Mouse (Mus musculus) midbrain, embryonic 14.5 days (tissue): Measurements from ENCODE around the gene Ube2n. TPM values are rescaled to one million over a fixed set of nuclear protein-coding genes. Genes with fewer than 3 reads are reported as not detected.

Source experiments
- ATAC-seq: fragments of 200-750 bp; cut with Nextera tagmentation; 2 replicates; pipeline ENCODE4 v1.8.0; 2017; ENCODE audit warnings: moderate number of reproducible peaks, moderate library complexity; ENCODE audit not compliant: low FRiP score, low TSS enrichment
- DNase-seq: peaks from one replicate; pipeline ENCODE4 v3.0.0-alpha.2; 2015
- H3K27ac ChIP-seq: fragments of 300-500 bp; sonication (generic); replicated peaks from 2 replicates; pipeline ENCODE4 v1.5.1; 2014; ENCODE audit warnings: mild to moderate bottlenecking, low read depth, low read length, moderate library complexity
- H3K27me3 ChIP-seq: fragments of 300-500 bp; sonication (generic); 2 replicates; pipeline ENCODE4 v1.6.1; 2014; ENCODE audit warnings: low read length, control low read depth, mixed read lengths; ENCODE audit not compliant: control insufficient read depth, insufficient read depth
- H3K36me3 ChIP-seq: fragments of 300-500 bp; sonication (generic); 2 replicates; pipeline ENCODE4 v1.6.1; 2014; ENCODE audit warnings: low read length, control low read depth; ENCODE audit not compliant: control insufficient read depth, insufficient read depth
- H3K4me1 ChIP-seq: fragments of 300-500 bp; sonication (generic); 2 replicates; pipeline ENCODE4 v1.6.1; 2014; ENCODE audit warnings: mild to moderate bottlenecking, antibody characterized with exemption, low read length, control low read depth; ENCODE audit not compliant: control insufficient read depth, insufficient read depth
- H3K4me2 ChIP-seq: fragments of 300-500 bp; sonication (generic); 2 replicates; pipeline ENCODE4 v1.6.1; 2014; ENCODE audit warnings: mild to moderate bottlenecking, low read length, moderate library complexity
- H3K4me3 ChIP-seq: fragments of 300-500 bp; sonication (generic); replicated peaks from 2 replicates; pipeline ENCODE4 v1.5.1; 2014; ENCODE audit warnings: low read depth, low read length
- H3K9ac ChIP-seq: fragments of 300-500 bp; sonication (generic); replicated peaks from 2 replicates; pipeline ENCODE4 v1.6.1; 2014; ENCODE audit warnings: mild to moderate bottlenecking, low read length, moderate library complexity
- H3K9me3 ChIP-seq: fragments of 300-500 bp; sonication (generic); 2 replicates; pipeline ENCODE4 v1.6.1; 2016; ENCODE audit warnings: low read length, control low read depth, mixed read lengths; ENCODE audit not compliant: control insufficient read depth
- WGBS: fragments of 180-500 bp; shearing (Covaris S2); extraction: QIAGEN DNeasy Blood & Tissue Kit; methylation state at CpG from one replicate; pipeline ENCODE4 v1.1.7; 2014; 5-methylcytosine and 5-hydroxymethylcytosine counted together
- polyA plus RNA-seq: library from polyadenylated mRNA; unstranded; fragments of >200 nt; fragmentation: Nextera tagmentation; extraction: Ambion mirVana; gene quantifications from 2 replicates; pipeline ENCODE4 v1.2.1, GENCODE M21; 2014

Ube2n gene
- polyA plus RNA-seq, 1 experiment from 2014 or later = 383 TPM

- H3K4me2 ChIP-seq = peak overlapping the region; percentile 72
- ATAC-seq = no peak
These were observed 13.9 kb upstream of the Ube2n start for GRCm38 (mm10) chr10:95501033-95501432.

DNA sequence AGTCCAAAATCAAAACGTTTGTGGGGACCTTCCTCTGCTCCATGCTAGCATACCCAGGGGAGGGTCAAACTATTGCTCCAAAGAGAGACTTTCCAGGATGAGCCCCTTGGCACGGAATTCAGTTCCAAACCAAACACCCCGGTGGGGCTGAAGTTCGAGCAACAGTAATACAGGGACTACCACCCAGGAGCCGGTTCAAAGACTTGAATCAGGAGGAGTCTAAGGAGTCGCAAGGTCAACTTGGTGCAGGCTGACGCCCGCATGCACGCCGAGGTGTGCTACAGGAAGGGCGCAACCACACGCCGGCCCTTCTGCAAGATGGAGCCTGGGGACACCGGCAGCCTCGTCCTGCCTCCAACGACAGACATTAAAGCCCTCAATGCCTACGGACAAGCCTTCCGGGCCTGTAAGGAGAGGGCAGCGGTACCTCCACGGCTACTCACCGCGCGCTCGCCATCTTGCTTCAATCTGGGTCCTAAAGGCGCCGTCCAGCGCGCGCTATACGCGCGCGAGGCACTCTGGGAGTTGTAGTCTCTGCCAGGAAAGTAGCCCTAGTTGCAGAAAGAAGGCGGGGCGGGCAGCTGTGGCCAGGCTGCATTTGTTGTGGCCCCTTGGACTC, 13.4 kb upstream of the Ube2n start, which contains the start of gene Mrpl42:
Gene Mrpl42, minus strand, starts transcription at position 478 of the 619 bp plus-strand sequence.
- H3K9me3 ChIP-seq = no peaks in the 10 kb centered on the region
- under 1% methylated on average over 35 of the region's 35 CpGs for WGBS
- H3K4me3 ChIP-seq = peak within 1 kb of the TSS; percentile 65
- H3K36me3 ChIP-seq = 0 out of 2 replicates have a peak, but pooled peaks cover 4% of the 10 kb centered on the region
- peak within 1 kb of the TSS; percentile 72 for H3K4me2 ChIP-seq
- H3K9ac ChIP-seq = peak within 1 kb of the TSS; percentile 73
- H3K27ac ChIP-seq = peak within 1 kb of the TSS; percentile 92
- H3K27me3 ChIP-seq = no peaks in the 10 kb centered on the region
- DNase-seq (peak; percentile 96), ATAC-seq (peak; percentile 95)
- H3K4me1 ChIP-seq = peaks cover 8% of the 10 kb centered on the region

More at GRCm38 (mm10) chr10:95501033-95501432, 13.9 kb upstream of the Ube2n start:
- Histone ChIP-seq H3K9me3 (no peaks in the 10 kb centered on the region), H3K36me3 (peaks cover 5% of the 10 kb centered on the region; the same call in 1 of the 2 replicates), H3K4me3 (peak overlapping the region; percentile 65), H3K27ac (peak overlapping the region; percentile 92), H3K27me3 (no peaks in the 10 kb centered on the region), H3K9ac (peak overlapping the region; percentile 73), H3K4me1 (peaks cover 8% of the 10 kb centered on the region)
- 4% methylated on average over 7 of the region's 7 CpGs for WGBS
- no peak for DNase-seq

- WGBS = 85% methylated on average over 14 of the region's 14 CpGs
- ATAC-seq (no peak), DNase-seq (no peak)
- no peaks in the 10 kb centered on the region for H3K9me3 ChIP-seq
- no peak overlapping the region for H3K27ac ChIP-seq
- no peaks in the 10 kb centered on the region for H3K27me3 ChIP-seq
- H3K4me2 ChIP-seq = no peak overlapping the region
- peaks cover 8% of the 10 kb centered on the region for H3K4me1 ChIP-seq
- H3K9ac ChIP-seq = no peak overlapping the region
- no peaks in the 10 kb centered on the region for H3K36me3 ChIP-seq
- no peak overlapping the region for H3K4me3 ChIP-seq
These were observed 11.3 kb upstream of the Ube2n start for GRCm38 (mm10) chr10:95503443-95504235.

DNA sequence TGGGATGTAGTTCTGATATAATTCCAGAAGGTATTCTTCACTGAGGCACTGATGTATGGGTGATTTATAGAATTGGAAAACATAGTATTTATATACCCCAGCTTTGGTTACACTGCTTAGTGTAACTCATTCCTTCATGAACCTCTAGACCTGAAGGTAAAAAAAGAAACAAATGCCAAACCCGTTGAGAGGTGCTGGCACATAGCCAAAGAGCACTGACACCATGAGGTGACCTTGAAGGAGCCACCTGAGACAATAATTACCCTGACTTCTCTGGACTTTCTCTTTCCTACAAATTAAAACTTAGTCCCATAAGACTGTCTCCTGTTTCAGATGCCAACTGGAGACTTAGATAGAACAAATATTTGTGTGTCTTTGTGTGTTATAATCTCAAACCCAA, 10.6 kb upstream of the Ube2n start:
- peaks cover 8% of the 10 kb centered on the region for H3K4me1 ChIP-seq
- no peaks in the 10 kb centered on the region for H3K27me3 ChIP-seq
- no peak overlapping the region for H3K27ac ChIP-seq
- H3K4me3 ChIP-seq = no peak overlapping the region
- no peak overlapping the region for H3K9ac ChIP-seq
- no peak overlapping the region for H3K4me2 ChIP-seq
- WGBS = 52% methylated on average over 1 of the region's 1 CpGs
- H3K9me3 ChIP-seq = no peaks in the 10 kb centered on the region
- H3K36me3 ChIP-seq = no peaks in the 10 kb centered on the region
- no peak for DNase-seq
- no peak for ATAC-seq

- DNase-seq = no peak
- no peak for ATAC-seq
- Histone ChIP-seq H3K27me3 (no peaks in the 10 kb centered on the region), H3K9ac (no peak overlapping the region), H3K4me2 (no peak overlapping the region), H3K27ac (no peak overlapping the region), H3K9me3 (no peaks in the 10 kb centered on the region), H3K4me1 (no peaks in the 10 kb centered on the region), H3K36me3 (no peaks in the 10 kb centered on the region), H3K4me3 (no peak overlapping the region)
- WGBS = 89% methylated on average over 8 of the region's 8 CpGs
These were observed 6.8 kb upstream of the Ube2n start for GRCm38 (mm10) chr10:95508126-95508525.

GRCm38 (mm10) chr10:95508793-95509192, 6.2 kb upstream of the Ube2n start:
- no peaks in the 10 kb centered on the region for H3K36me3 ChIP-seq
- no peaks in the 10 kb centered on the region for H3K9me3 ChIP-seq
- H3K27me3 ChIP-seq = no peaks in the 10 kb centered on the region
- ATAC-seq (no peak), DNase-seq (no peak)
- no peak overlapping the region for H3K9ac ChIP-seq
- H3K4me1 ChIP-seq = no peaks in the 10 kb centered on the region
- no peak overlapping the region for H3K4me2 ChIP-seq
- WGBS = 77% methylated on average over 6 of the region's 6 CpGs
- no peak overlapping the region for H3K4me3 ChIP-seq
- no peak overlapping the region for H3K27ac ChIP-seq

DNA sequence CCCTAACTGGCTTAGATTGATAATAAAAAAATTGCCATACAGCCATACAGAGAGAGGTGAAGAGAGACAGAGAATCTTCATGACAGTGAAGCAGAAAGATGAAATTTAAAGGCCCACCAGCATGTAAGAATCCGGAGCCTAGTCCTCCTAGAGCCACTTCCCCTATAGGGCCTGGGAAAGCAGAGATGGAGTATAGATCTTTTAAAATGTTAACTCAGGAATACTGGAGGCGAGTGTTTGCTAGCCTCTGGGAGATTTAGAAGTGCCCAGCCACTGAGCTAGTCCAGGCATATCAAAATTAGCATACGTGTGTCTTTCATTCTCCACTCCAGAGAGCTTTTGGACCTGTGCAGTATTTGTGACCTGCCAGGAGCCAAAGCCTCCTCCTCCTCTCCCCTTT, 5.7 kb upstream of the Ube2n start:
- Histone ChIP-seq H3K4me1 (no peaks in the 10 kb centered on the region), H3K36me3 (no peaks in the 10 kb centered on the region), H3K9ac (no peak overlapping the region), H3K9me3 (no peaks in the 10 kb centered on the region), H3K4me2 (no peak overlapping the region), H3K27ac (no peak overlapping the region), H3K27me3 (no peaks in the 10 kb centered on the region), H3K4me3 (no peak overlapping the region)
- ATAC-seq = no peak
- WGBS = 70% methylated on average over 3 of the region's 3 CpGs
- DNase-seq = no peak

DNA sequence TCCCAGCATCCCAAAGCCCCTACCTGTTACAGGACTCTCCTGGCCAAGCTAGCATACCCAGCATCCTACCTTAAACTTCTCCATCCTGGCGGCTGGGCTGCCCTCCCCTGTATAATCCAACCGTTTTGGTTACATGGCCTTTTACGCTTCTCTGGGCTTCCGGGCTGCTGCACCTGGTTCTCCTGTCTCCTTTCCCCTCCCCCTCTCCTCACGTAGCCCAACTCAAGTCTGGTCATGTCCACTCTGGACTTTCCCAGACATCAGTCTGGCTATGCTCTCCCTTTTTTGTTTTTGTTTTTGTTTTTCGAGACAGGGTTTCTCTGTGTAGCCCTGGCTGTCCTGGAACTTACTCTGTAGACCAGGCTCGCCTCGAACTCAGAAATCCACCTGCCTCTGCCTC, 2.3 kb upstream of the Ube2n start:
- H3K27ac ChIP-seq = no peak overlapping the region
- H3K36me3 ChIP-seq = no peaks in the 10 kb centered on the region
- no peak for ATAC-seq
- no peak overlapping the region for H3K9ac ChIP-seq
- H3K27me3 ChIP-seq = no peaks in the 10 kb centered on the region
- peaks cover 10% of the 10 kb centered on the region for H3K4me1 ChIP-seq
- WGBS = 88% methylated on average over 8 of the region's 8 CpGs
- H3K4me3 ChIP-seq = no peak overlapping the region
- no peaks in the 10 kb centered on the region for H3K9me3 ChIP-seq
- DNase-seq = no peak
- no peak overlapping the region for H3K4me2 ChIP-seq
